Mouse (Mus musculus) kidney, adult 18-20 months (tissue): ENCODE results near the gene Plaur.
"Not testable (repeated sequence)": the region's sequence is repeated elsewhere in the genome, so short reads cannot be mapped to it uniquely, and the experiment has no call there.

Source experiments
- DNase-seq: peaks from one replicate; pipeline ENCODE4 v3.0.0; 2021

The Plaur gene

GRCm38 (mm10) chr7:24517077-24517476 lies 54.8 kb downstream of the Plaur start:
- DNase-seq: no peak

GRCm38 (mm10) chr7:24517654-24518053 lies 55.4 kb downstream of the Plaur start:
- no peak for DNase-seq

GRCm38 (mm10) chr7:24519130-24519529 lies 56.8 kb downstream of the Plaur start:
- DNase-seq: no peak

DNA sequence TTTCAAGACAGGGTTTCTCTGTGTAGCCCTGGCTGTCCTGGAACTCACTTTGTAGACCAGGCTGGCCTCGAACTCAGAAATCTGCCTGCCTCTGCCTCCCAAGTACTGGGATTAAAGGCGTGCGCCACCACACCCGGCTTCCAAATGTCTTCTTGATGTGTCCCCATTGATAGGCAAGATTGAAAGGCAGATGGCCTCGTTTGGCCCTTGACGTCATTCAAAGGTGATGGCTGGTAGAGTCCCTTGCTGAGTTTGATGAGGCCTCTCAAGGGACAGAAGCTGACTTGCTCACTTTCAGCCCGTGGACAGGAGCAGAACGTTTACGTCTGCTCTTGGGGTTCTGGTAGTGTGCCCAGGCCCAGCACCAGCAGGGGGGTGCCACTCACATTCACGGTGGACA lies 57.8 kb downstream of the Plaur start:
- DNase-seq: not testable (repeated sequence)

DNA sequence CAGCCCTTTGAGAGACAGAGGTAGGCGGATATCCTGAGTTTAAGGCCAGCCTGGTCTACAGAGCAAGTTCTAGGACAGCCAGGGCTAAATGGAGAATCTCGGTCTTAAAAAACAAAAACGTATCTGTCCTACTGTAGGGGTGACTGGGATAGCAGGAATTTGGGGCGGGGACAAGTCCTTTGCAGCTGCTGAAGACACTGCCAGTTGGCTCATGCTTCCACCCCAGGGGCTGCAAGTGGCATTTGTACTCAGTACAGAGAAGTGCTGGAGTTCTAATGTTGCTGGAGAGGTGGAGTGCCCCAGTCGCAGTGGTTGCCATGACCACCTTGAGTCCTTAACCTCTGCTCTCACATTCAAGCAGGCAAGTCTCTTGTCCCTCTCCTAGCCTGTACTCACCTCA lies 60.5 kb downstream of the Plaur start:
- no peak for DNase-seq

GRCm38 (mm10) chr7:24523723-24524122 lies 61.4 kb downstream of the Plaur start:
- DNase-seq: no peak

DNA sequence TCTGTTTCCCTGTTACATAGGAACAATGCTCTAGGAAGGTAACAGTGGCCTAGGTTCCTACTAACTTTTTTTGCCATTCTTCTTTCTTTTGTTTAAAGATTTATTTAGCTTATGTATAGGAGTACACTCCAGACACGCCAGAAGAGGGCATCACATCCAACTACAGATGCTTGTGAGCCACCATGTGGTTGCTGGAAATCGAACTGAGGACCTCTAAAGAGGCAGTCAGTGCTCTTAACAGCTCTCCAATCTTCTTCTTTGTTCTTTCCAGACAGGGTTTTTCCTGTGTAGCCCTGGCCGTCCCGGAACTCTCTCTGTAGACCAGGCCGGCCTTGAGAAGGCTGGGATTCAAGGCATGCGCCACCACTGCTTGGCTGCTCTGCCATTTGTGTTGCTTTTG lies 62.7 kb downstream of the Plaur start:
- no peak for DNase-seq
